Mouse (Mus musculus) kidney, embryonic 14.5 days (tissue): ENCODE measurements around the gene Rasa1. TPM values are rescaled to one million over a fixed set of nuclear protein-coding genes. Genes with fewer than 3 reads are reported as not detected.
A peak's percentile ranks its signal among the peaks of the same experiment; 100 is the strongest.

Experiments
- ATAC-seq: fragments of 200-750 bp; cut with Nextera tagmentation; 2 replicates; pipeline ENCODE4 v1.8.0; 2017; ENCODE audit warnings: moderate number of reproducible peaks, mild to moderate bottlenecking, moderate TSS enrichment, moderate library complexity; ENCODE audit not compliant: low FRiP score, low TSS enrichment
- H3K27ac ChIP-seq: fragments of 300-500 bp; sonication (generic); 2 replicates; pipeline ENCODE4 v1.5.1; 2014; ENCODE audit warnings: low read depth, mild to moderate bottlenecking, low read length, moderate library complexity, mixed read lengths
- H3K27me3 ChIP-seq: fragments of 300-500 bp; sonication (generic); 2 replicates; pipeline ENCODE4 v1.6.1; 2014; ENCODE audit warnings: mild to moderate bottlenecking, low read length; ENCODE audit not compliant: control insufficient read depth, insufficient read depth
- H3K36me3 ChIP-seq: fragments of 300-500 bp; sonication (generic); 2 replicates; pipeline ENCODE4 v1.6.1; 2014; ENCODE audit warnings: low read length, mixed read lengths; ENCODE audit not compliant: control insufficient read depth, insufficient read depth
- H3K4me1 ChIP-seq: fragments of 300-500 bp; sonication (generic); 2 replicates; pipeline ENCODE4 v1.6.1; 2014; ENCODE audit warnings: low read length, mixed read lengths; ENCODE audit not compliant: control insufficient read depth, insufficient read depth
- H3K4me2 ChIP-seq: fragments of 300-500 bp; sonication (generic); replicated peaks from 2 replicates; pipeline ENCODE4 v1.6.1; 2014; ENCODE audit warnings: low read depth, mild to moderate bottlenecking, low read length
- H3K4me3 ChIP-seq: fragments of 300-500 bp; sonication (generic); 2 replicates; pipeline ENCODE4 v1.5.1; 2014; ENCODE audit warnings: mild to moderate bottlenecking, low read length
- H3K9ac ChIP-seq: fragments of 300-500 bp; sonication (generic); 2 replicates; pipeline ENCODE4 v1.6.1; 2014; ENCODE audit warnings: low read depth, mild to moderate bottlenecking, low read length, moderate library complexity
- H3K9me3 ChIP-seq: fragments of 300-500 bp; sonication (generic); 2 replicates; pipeline ENCODE4 v1.6.1; 2016; ENCODE audit warnings: low read length; ENCODE audit not compliant: control insufficient read depth
- WGBS: fragments of 180-500 bp; shearing (Covaris S2); extraction: QIAGEN DNeasy Blood & Tissue Kit; methylation state at CpG from one replicate; pipeline ENCODE4 v1.1.7; 2014; 5-methylcytosine and 5-hydroxymethylcytosine counted together
- polyA plus RNA-seq: library from polyadenylated mRNA; unstranded; fragments of >200 nt; fragmentation: Nextera tagmentation; extraction: Ambion mirVana; gene quantifications from 2 replicates; pipeline ENCODE4 v1.2.1, GENCODE M21; 2014

Gene Rasa1
- polyA plus RNA-seq, result 57.4 and 63.0 TPM in 2 replicates

- Histone ChIP-seq H3K4me2 (peak within 1 kb of the TSS; percentile 52), H3K36me3 (no peaks in the 10 kb centered on the region), H3K4me1 (no peaks in the 10 kb centered on the region), H3K9ac (peak within 1 kb of the TSS; percentile 97), H3K9me3 (no peaks in the 10 kb centered on the region), H3K27me3 (no peaks in the 10 kb centered on the region), H3K4me3 (peak within 1 kb of the TSS; percentile 91), H3K27ac (peak within 1 kb of the TSS; percentile 100)
- ATAC-seq, result peak; percentile 99
- 1% methylated on average over 63 of the region's 97 CpGs for WGBS
Observed at GRCm38 (mm10) chr13:85288843-85289713, at the start of gene Rasa1. Gene Rasa1, minus strand, starts transcription at chr13:85289130.

- H3K4me3 ChIP-seq, result no peak overlapping the region
- WGBS, result 72% methylated on average over 2 of the region's 2 CpGs
- H3K27me3 ChIP-seq, result no peaks in the 10 kb centered on the region
- no peaks in the 10 kb centered on the region for H3K9me3 ChIP-seq
- no peak overlapping the region for H3K27ac ChIP-seq
- no peaks in the 10 kb centered on the region for H3K36me3 ChIP-seq
- no peak overlapping the region for H3K9ac ChIP-seq
- no peak overlapping the region for H3K4me2 ChIP-seq
- no peak for ATAC-seq
- no peaks in the 10 kb centered on the region for H3K4me1 ChIP-seq
Observed at GRCm38 (mm10) chr13:85311547-85311946, 22.6 kb upstream of the Rasa1 start.

GRCm38 (mm10) chr13:85310968-85311367, 22.0 kb upstream of the Rasa1 start:
- H3K27ac ChIP-seq, result no peak overlapping the region
- no peak overlapping the region for H3K4me3 ChIP-seq
- no peaks in the 10 kb centered on the region for H3K36me3 ChIP-seq
- no peak for ATAC-seq
- no peaks in the 10 kb centered on the region for H3K27me3 ChIP-seq
- H3K4me2 ChIP-seq, result no peak overlapping the region
- no peak overlapping the region for H3K9ac ChIP-seq
- H3K4me1 ChIP-seq, result no peaks in the 10 kb centered on the region
- no peaks in the 10 kb centered on the region for H3K9me3 ChIP-seq
- WGBS, result 44% methylated on average over 5 of the region's 5 CpGs

- Histone ChIP-seq H3K36me3 (no peaks in the 10 kb centered on the region), H3K27ac (no peak overlapping the region), H3K4me3 (no peak overlapping the region), H3K27me3 (no peaks in the 10 kb centered on the region), H3K4me1 (no peaks in the 10 kb centered on the region), H3K9ac (no peak overlapping the region), H3K4me2 (no peak overlapping the region), H3K9me3 (no peaks in the 10 kb centered on the region)
- ATAC-seq, result no peak
- 91% methylated on average over 2 of the region's 2 CpGs for WGBS
Observed at GRCm38 (mm10) chr13:85310483-85310882, 21.6 kb upstream of the Rasa1 start.

GRCm38 (mm10) chr13:85306039-85306438, 17.1 kb upstream of the Rasa1 start:
- H3K4me2 ChIP-seq, result no peak overlapping the region
- no peaks in the 10 kb centered on the region for H3K9me3 ChIP-seq
- no peak overlapping the region for H3K9ac ChIP-seq
- no peaks in the 10 kb centered on the region for H3K27me3 ChIP-seq
- H3K4me3 ChIP-seq, result no peak overlapping the region
- H3K27ac ChIP-seq, result no peak overlapping the region
- no peaks in the 10 kb centered on the region for H3K36me3 ChIP-seq
- no peak for ATAC-seq
- H3K4me1 ChIP-seq, result no peaks in the 10 kb centered on the region

GRCm38 (mm10) chr13:85290651-85291050, 1.7 kb upstream of the Rasa1 start:
- no peaks in the 10 kb centered on the region for H3K27me3 ChIP-seq
- no peak overlapping the region for H3K4me3 ChIP-seq
- H3K27ac ChIP-seq, result no peak overlapping the region
- H3K9ac ChIP-seq, result no peak overlapping the region
- no peaks in the 10 kb centered on the region for H3K36me3 ChIP-seq
- no peaks in the 10 kb centered on the region for H3K9me3 ChIP-seq
- H3K4me1 ChIP-seq, result no peaks in the 10 kb centered on the region
- WGBS, result 69% methylated on average over 1 of the region's 1 CpGs
- ATAC-seq, result no peak
- H3K4me2 ChIP-seq, result no peak overlapping the region

GRCm38 (mm10) chr13:85288574-85288842, 422 bp downstream of the Rasa1 start:
- Histone ChIP-seq H3K27ac (peak overlapping the region; percentile 100), H3K4me3 (peak overlapping the region; percentile 91), H3K9me3 (no peaks in the 10 kb centered on the region), H3K4me1 (no peaks in the 10 kb centered on the region), H3K36me3 (no peaks in the 10 kb centered on the region), H3K9ac (peak overlapping the region; percentile 97), H3K27me3 (no peaks in the 10 kb centered on the region), H3K4me2 (peak overlapping the region; percentile 52)
- peak; percentile 6; the same call in 1 of the 2 replicates for ATAC-seq
- WGBS, result 0% methylated on average over 32 of the region's 35 CpGs

- under 1% methylated on average over 25 of the region's 25 CpGs for WGBS
- Histone ChIP-seq H3K27ac (peak overlapping the region; percentile 100), H3K9me3 (no peaks in the 10 kb centered on the region), H3K27me3 (no peaks in the 10 kb centered on the region), H3K4me3 (peak overlapping the region; percentile 91), H3K4me1 (no peaks in the 10 kb centered on the region), H3K4me2 (peak overlapping the region; percentile 52), H3K9ac (peak overlapping the region; percentile 97), H3K36me3 (no peaks in the 10 kb centered on the region)
- ATAC-seq, result peak; percentile 0; the same call in 1 of the 2 replicates
Observed at GRCm38 (mm10) chr13:85287876-85288573, 905 bp downstream of the Rasa1 start.

- no peaks in the 10 kb centered on the region for H3K36me3 ChIP-seq
- no peak for ATAC-seq
- no peak overlapping the region for H3K9ac ChIP-seq
- no peaks in the 10 kb centered on the region for H3K9me3 ChIP-seq
- no peak overlapping the region for H3K4me3 ChIP-seq
- H3K4me1 ChIP-seq, result no peaks in the 10 kb centered on the region
- no peak overlapping the region for H3K4me2 ChIP-seq
- H3K27me3 ChIP-seq, result no peaks in the 10 kb centered on the region
- no peak overlapping the region for H3K27ac ChIP-seq
Observed at GRCm38 (mm10) chr13:85282626-85283025, 6.3 kb downstream of the Rasa1 start.
